Mouse (Mus musculus): ENCODE results near the gene Tectb.

- no peak for TF ChIP-seq EP300 (IDR thresholded peaks at IDR 0.05; ENCODE audit: low read depth)
- TF ChIP-seq CTCF (IDR thresholded peaks at IDR 0.05; ENCODE audit: low read depth), result no peak
Measured at GRCm38 (mm10) chr19:55208654-55209053, 28.1 kb downstream of the Tectb start.

All from liver, embryonic 14.5 days (tissue).